Mouse (Mus musculus) forelimb bud, embryonic 11.5 days (tissue): Measurements from ENCODE around the gene Slfn8.
"Not testable (repeated sequence)": the region's sequence is repeated elsewhere in the genome, so short reads cannot be mapped to it uniquely, and the experiment has no call there.

Experiments used
- DNase-seq: peaks from one replicate; pipeline ENCODE4 v3.0.0-alpha.2; 2012; ENCODE audit warnings: low read depth, low spot score

The Slfn8 gene

GRCm38 (mm10) chr11:82991469-82992166, 29.0 kb downstream of the Slfn8 start, which contains the start of gene Slfn9:
Gene Slfn9, minus strand, starts transcription at chr11:82991830.
- DNase-seq: peak; percentile 29

DNA sequence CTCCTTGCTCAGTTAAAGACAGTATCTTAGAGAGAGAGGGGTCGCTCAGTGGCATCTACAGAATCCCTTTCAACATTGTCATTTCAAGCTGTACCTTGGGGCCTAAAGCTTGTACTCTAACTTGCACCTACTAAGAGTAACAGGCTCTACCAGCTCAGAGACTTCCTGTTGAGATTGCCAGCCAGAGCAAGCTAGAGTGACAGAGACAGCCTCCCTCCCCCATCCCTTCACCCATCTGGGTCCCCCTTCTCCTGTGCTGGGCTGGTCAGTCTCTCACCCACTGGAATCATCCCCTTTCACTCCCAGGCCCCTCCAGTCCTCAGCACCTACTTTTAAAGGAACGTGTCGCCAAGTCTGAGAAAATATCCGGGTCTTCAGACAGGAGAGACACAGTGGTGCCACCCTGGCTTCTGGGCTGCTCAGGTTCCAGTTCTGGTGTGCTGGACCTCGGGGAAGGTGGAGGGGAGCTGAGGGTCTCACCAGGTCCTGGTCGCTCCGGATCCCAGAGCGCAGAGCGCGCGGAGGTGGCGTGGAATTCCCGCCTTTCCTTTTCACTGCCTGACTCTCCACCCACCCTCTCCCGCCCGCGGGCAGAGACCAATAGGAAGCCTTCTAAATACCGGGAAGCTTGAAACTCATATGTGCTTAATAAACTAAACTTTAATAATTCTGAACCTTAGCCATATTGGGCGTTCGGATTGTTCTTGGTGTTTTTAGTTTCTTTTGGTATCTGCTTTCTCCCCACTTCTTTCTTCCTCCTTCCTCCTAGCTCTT, 29.8 kb downstream of the Slfn8 start:
- peak; percentile 52 for DNase-seq

GRCm38 (mm10) chr11:82989357-82989756, 31.3 kb downstream of the Slfn8 start:
- no peak for DNase-seq

GRCm38 (mm10) chr11:82987621-82988020, 33.0 kb downstream of the Slfn8 start:
- no peak for DNase-seq

- no peak for DNase-seq
These were observed 37.4 kb downstream of the Slfn8 start for GRCm38 (mm10) chr11:82983193-82983592.

- DNase-seq: not testable (repeated sequence)
These were observed 38.2 kb downstream of the Slfn8 start for GRCm38 (mm10) chr11:82982409-82982808.

DNA sequence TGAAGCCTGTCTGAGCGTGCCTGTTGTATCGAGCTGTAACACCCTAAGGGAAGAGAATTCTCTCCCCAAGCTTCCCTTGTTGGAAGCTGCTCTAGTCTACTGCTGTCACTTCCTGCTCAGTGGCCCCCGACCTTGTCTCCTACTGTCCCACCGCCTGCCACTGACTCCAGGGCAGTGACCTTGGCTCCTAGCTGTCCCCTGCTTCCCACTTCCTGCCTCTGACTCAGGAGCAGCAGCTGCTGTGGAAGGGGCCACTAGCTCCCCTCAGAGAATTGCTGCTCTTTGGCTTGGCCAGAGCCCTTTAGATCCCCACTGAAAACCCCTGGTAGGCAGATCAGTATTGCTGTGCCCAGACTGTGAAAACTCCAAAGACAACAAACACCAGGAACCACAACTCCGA, 46.7 kb downstream of the Slfn8 start:
- no peak for DNase-seq

DNA sequence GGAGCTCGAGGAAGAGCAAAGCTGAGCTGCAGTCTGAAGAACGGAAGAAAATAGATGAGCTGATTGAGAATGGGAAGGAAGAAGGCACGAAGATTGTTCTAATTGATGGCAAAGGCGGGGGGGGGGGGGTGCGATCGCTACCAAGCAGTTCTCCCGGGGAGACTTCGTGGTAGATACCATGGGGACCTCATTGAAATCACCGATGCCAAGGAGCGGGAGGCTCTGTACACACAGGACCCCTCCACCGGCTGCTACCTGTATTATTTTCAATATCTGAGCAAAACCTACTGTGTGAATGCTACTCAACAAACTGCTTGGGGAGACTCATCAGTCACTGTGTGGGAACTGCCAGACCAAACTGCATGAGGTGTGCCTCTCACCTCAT, 49.0 kb downstream of the Slfn8 start:
- no peak for DNase-seq

DNA sequence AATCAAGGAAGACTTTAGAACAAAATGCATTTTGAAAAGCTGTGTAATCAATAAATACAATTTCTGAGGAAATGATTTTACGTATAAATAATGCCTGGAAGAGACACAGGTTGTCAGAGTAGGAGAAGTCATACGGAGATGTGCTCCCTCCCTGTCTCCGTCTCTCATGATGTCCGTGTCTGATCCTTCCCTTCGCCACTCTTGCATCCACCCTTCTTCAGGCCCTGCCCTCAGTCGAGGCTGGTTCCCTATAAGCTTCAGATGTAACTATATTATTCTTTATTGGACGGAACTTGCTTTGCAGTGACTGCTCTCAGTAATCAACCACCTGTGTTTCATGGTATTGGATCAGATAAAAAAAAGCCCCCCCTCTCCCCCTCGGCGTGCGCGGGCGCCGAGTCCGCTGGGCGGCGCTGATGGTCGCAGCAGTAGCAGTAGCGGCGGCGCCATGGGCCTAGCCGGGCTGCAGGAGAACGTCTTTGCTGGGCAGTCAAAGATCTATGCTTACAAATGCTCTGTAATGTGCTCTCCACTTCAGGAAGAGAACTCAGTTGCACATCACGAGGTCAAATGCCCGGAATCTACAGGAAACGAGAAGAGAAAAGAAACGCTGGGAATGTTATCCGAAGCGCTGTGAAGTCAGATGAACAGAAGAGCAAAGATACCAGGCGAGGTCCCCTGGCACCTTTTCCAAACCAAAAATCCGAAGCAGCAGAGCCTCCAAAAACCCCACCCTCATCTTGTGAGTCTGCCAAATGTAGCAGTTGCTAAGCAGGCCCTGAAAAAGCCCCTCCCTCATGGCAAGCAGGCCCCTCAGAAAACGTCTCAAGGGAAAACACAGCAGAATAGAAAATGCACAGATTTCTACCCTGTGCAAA, 49.7 kb downstream of the Slfn8 start:
- peak; percentile 13 for DNase-seq

DNA sequence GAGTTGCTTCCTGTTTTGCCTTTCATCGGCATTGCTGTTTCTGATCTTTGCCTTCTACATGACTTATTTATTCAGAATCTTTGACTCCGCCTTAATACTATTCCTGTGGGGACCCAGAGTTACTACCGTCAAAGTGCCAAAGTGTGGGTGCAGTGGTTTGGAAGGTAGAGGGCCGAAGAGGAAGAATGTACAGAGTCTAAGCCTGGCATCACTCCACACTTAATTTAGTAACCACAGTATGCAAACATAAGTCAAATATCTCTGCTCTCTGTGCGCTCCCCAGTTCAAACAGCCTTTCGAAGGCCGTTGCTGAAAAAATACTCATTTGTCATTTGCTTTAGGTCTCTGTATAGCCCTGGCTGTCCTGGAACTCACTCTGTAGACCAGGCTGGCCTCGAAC, 58.4 kb downstream of the Slfn8 start:
- DNase-seq: no peak

GRCm38 (mm10) chr11:82961743-82962142, 58.9 kb downstream of the Slfn8 start:
- no peak for DNase-seq

DNA sequence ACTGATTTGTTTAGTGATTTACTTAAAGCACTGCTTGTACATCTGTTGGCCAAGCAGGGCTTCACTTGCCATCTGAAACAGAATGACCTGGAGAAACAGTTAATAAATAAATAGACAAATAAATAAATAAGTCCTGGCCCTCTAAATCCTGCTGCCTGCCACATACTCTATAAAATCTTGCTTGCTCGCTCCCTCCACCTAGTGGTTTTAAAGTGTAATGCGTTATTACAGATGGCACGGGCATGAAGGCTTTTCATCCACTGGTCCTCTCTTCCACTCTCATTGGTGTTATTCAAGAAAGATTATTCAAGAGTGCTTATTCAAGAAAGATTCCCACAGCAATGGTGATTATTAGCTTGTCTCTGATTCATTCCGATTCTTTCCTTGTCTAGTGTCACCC, 61.0 kb downstream of the Slfn8 start:
- DNase-seq: peak; percentile 18

DNA sequence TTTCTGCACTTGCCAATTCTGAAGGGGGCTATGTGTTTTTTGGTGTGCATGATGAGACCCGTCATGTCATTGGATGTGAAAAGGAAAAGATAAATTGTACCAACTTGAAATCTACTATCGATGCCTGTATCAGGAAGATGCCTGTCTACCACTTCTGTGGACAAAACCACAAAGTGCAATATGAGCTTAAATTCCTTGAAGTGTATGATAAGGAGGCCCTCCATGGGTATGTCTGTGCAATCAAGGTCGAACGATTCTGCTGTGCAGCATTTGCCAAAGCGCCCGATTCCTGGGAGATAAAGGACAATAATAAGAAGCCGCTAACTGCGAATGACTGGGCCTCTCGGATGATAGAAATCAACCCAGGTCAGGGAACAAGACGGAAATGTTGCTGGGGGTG, 63.7 kb downstream of the Slfn8 start:
- no peak for DNase-seq

DNA sequence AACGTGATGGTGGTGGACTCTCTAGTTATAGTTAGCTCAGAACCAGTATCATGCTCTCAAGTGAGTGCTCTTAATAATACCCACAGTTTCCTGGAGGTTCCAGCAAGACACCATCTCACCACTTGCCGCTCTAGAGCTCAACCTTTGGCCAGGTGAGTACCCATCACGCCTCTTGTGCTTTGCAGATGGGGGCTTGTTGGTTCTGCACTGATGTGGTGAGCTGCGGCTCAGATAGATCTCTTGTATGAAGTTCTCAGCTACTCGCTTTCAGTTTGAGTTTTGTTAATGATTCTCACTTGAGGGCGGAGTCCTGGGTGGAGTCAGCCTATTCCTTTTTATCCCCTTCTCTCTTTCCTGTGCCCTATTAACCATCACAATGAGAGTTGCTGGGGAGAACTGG, 66.0 kb downstream of the Slfn8 start:
- no peak for DNase-seq

DNA sequence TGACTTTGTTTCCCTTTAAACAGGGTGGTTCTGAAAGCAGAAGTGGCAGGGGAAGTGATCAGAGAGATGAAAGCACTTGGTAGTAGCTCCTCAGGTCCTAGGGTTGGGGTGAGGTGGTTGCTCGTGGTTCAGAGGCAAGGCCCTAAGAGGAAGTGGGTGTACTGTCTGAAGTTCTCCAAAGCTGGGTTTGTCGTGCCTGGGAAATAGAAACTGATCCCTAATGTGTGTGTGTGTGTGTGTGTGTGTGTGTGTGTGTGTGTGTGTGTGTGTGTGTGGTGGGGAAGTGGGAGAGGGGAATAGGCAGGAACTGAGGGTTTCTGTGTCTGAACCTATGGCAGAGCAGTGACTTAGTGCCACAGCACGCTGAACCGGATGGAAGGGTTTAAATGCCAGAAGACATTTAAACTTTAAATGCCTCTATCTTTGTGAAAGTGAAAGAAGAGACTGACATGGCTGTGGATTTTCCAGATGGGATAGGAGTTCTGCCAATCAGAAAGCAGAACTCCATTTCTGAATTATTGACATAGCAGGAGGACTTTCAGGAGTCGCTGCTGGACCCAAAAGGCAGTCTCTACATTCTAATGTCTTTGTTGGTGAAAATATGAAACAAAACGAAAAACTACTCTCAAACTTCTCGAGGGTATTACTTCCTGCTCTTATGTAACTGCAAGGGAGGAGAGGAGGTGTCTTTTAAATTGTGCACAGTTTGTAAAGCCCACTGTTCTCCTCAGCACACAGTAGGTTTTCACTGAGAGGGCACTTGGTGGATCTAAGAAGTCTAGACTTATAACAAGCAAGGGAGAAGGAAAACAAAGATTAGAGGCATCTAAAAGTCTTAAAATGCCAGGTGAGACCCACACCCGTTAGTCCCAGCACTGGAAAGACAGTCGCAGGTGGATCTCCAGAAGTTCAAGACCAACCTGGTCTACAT, 67.7 kb downstream of the Slfn8 start:
- DNase-seq: no peak
